Mouse (Mus musculus) MEL (cell line): Measurements from ENCODE around the gene Ptprn2.

ENCODE experiments used
- CHD2 ChIP-seq: IDR thresholded peaks from 2 replicates; pipeline ENCODE4 v1.6.1; 2011; ENCODE audit warnings: low read length, improper control_type of control experiment
- CTCF ChIP-seq, 3 experiments: IDR thresholded peaks in 2 of 3; conservative IDR thresholded peaks in 1 of 3; 2 replicates each; pipeline ENCODE4 v1.5.1; 2011 to 2012; ENCODE audit warnings: low read length in 3 of 3, low read depth in 2 of 3, mild to moderate bottlenecking in 2 of 3, improper control_type of control experiment in 1 of 3, inconsistent platforms in 1 of 3, mixed read lengths in 1 of 3, moderate library complexity in 1 of 3; ENCODE audit not compliant: control insufficient read depth in 1 of 3, insufficient read depth in 1 of 3, poor library complexity in 1 of 3, severe bottlenecking in 1 of 3
- ELF1 ChIP-seq: IDR thresholded peaks from 2 replicates; pipeline ENCODE4 v1.6.1; 2014; ENCODE audit warnings: low read depth, mild to moderate bottlenecking, inconsistent platforms, low read length, improper control_type of control experiment, moderate library complexity
- EP300 ChIP-seq, 2 experiments: IDR thresholded peaks; 2 replicates each; pipeline ENCODE4 v1.6.1; 2011; ENCODE audit warnings: improper control_type of control experiment in 2 of 2, low read length in 2 of 2, low read depth in 1 of 2, mild to moderate bottlenecking in 1 of 2
- GABPA ChIP-seq: IDR thresholded peaks from 2 replicates; pipeline ENCODE4 v1.6.1; 2012; ENCODE audit warnings: low read depth, mild to moderate bottlenecking, inconsistent platforms, low read length, improper control_type of control experiment, moderate library complexity
- JUND ChIP-seq: IDR thresholded peaks from 2 replicates; pipeline ENCODE4 v1.6.1; 2011; ENCODE audit warnings: low read depth, mild to moderate bottlenecking, improper control_type of control experiment, low read length
- MEF2A ChIP-seq: IDR thresholded peaks from 2 replicates; pipeline ENCODE4 v1.6.1; 2014; ENCODE audit warnings: low read depth, mild to moderate bottlenecking, inconsistent platforms, low read length, improper control_type of control experiment; ENCODE audit not compliant: poor library complexity, insufficient replicate concordance, severe bottlenecking; ENCODE audit errors: extremely low read depth
- MYC ChIP-seq: IDR thresholded peaks from 2 replicates; pipeline ENCODE4 v1.6.1; 2011; ENCODE audit warnings: low read depth, mild to moderate bottlenecking, low read length, improper control_type of control experiment, moderate library complexity
- POLR2A ChIP-seq, 2 experiments: IDR thresholded peaks; 2 replicates each; pipeline ENCODE4 v1.6.1; 2011 to 2012; ENCODE audit warnings: low read length in 2 of 2, mild to moderate bottlenecking in 2 of 2, control low read depth in 1 of 2, improper control_type of control experiment in 1 of 2, low read depth in 1 of 2, moderate library complexity in 1 of 2; ENCODE audit not compliant: control insufficient read depth in 1 of 2, insufficient read depth in 1 of 2, poor library complexity in 1 of 2
- RAD21 ChIP-seq: IDR thresholded peaks from 2 replicates; pipeline ENCODE4 v1.6.1; 2011; ENCODE audit warnings: mild to moderate bottlenecking, low read depth, low read length, improper control_type of control experiment
- USF2 ChIP-seq, 2 experiments: IDR thresholded peaks; 2 replicates each; pipeline ENCODE4 v1.6.1; 2011 to 2012; ENCODE audit warnings: improper control_type of control experiment in 2 of 2, low read length in 2 of 2, borderline replicate concordance in 1 of 2, inconsistent platforms in 1 of 2, low read depth in 1 of 2, mild to moderate bottlenecking in 1 of 2; ENCODE audit not compliant: insufficient read depth in 1 of 2
- ZC3H11A ChIP-seq: IDR thresholded peaks from 2 replicates; pipeline ENCODE4 v1.6.1; 2012; ENCODE audit warnings: low read depth, mild to moderate bottlenecking, inconsistent platforms, low read length, improper control_type of control experiment

- no peak for TF ChIP-seq ELF1
- no peak for TF ChIP-seq POLR2A (IDR thresholded peaks at IDR 0.05; ENCODE audit: control insufficient read depth in 1 of 2, insufficient read depth in 1 of 2, low read depth in 1 of 2, low read length in 2 of 2, poor library complexity in 1 of 2)
- TF ChIP-seq ZC3H11A = no peak
- TF ChIP-seq CTCF (IDR thresholded peaks at IDR 0.05 in 2 of 3, conservative IDR thresholded peaks at IDR 0.05 in 1 of 3; ENCODE audit: control insufficient read depth in 1 of 3, insufficient read depth in 1 of 3, low read depth in 2 of 3, low read length in 3 of 3, poor library complexity in 1 of 3, severe bottlenecking in 1 of 3) = no peak
- TF ChIP-seq CHD2 = no peak
- no peak for TF ChIP-seq MEF2A
- no peak for TF ChIP-seq EP300 (IDR thresholded peaks at IDR 0.05; ENCODE audit: low read depth in 1 of 2, low read length in 2 of 2)
- no peak for TF ChIP-seq JUND
- no peak for TF ChIP-seq GABPA
- no peak for TF ChIP-seq RAD21
- TF ChIP-seq MYC = no peak
- no peak for TF ChIP-seq USF2 (IDR thresholded peaks at IDR 0.05; ENCODE audit: borderline replicate concordance in 1 of 2, insufficient read depth in 1 of 2, low read depth in 1 of 2, low read length in 2 of 2)
These were observed 655.4 kb downstream of the Ptprn2 start for GRCm38 (mm10) chr12:117140901-117141300.
